Mouse (Mus musculus): Measurements from ENCODE around the gene Dda1.

GRCm38 (mm10) chr8:71511644-71512043 is 42.6 kb downstream of the Dda1 start, which contains the start of gene Plvap:
- no peak for TF ChIP-seq POLR2A (IDR thresholded peaks at IDR 0.05; ENCODE audit: extremely low read depth, insufficient read depth, low read length)
- TF ChIP-seq CTCF (IDR thresholded peaks at IDR 0.05; ENCODE audit: extremely low read depth, insufficient read depth, low read length) = no peak

Data from cortical plate, adult 2 months (tissue).